24 mouse cellular contexts compared by ENCODE assay signal in genomic region chr8:76793891-76794290, GRCm38 (mm10).
DNase-seq lines count a peak whose midpoint lies in the region; ATAC-seq and TF ChIP-seq lines count a peak whose summit lies in the region.
"Had no signal": no experiment of that assay in that cellular context is flagged by ENCODE, and none has a peak within 500 bp of the region (broad histone marks: within the 10 kb centered on the region; RNA-seq: fewer than 3 reads in every experiment).

No protein-coding gene starts in this region.

- ATAC-seq in embryonic facial prominence, embryonic 11.5 days (replicated peaks; ENCODE audit: insufficient number of reproducible peaks, low FRiP score, low TSS enrichment, low read depth) = 0 out of 2 replicates have a peak, but pooled peaks have one; percentile 14
- ATAC-seq in liver, postnatal 0 days = no peak
- ATAC-seq in intestine, embryonic 16.5 days = peak; percentile 90
- ATAC-seq in liver, embryonic 15.5 days (ENCODE audit: insufficient read depth) = peak; percentile 44; the same call in 1 of the 2 replicates
- ATAC-seq: forebrain, embryonic 16.5 days; inflammation-experienced regulatory T-cells, adult 6 months; midbrain, embryonic 15.5 days had no signal

- H3K27ac ChIP-seq in embryonic facial prominence, embryonic 11.5 days (replicated peaks; ENCODE audit: low read depth, low read length) = no peak overlapping the region
- no peak overlapping the region for H3K27ac ChIP-seq in embryonic facial prominence, embryonic 10.5 days (replicated peaks)
- H3K27ac ChIP-seq in liver, postnatal 0 days (ENCODE audit: low read depth) = no peak overlapping the region
- H3K27ac ChIP-seq in intestine, embryonic 16.5 days (ENCODE audit: low read length) = no peak overlapping the region
- no peak overlapping the region for H3K27ac ChIP-seq in liver, embryonic 15.5 days (replicated peaks)
- H3K27ac ChIP-seq: heart, embryonic 13.5 days; layer of hippocampus, adult 2 months; limb, embryonic 13.5 days; midbrain, embryonic 15.5 days; stomach, embryonic 15.5 days had no signal

- H3K4me2 ChIP-seq in embryonic facial prominence, embryonic 11.5 days (ENCODE audit: low read depth, low read length) = no peak overlapping the region
- H3K4me2 ChIP-seq in liver, postnatal 0 days (ENCODE audit: low read depth, low read length) = no peak overlapping the region
- H3K4me2 ChIP-seq in intestine, embryonic 16.5 days (ENCODE audit: low read depth, low read length) = no peak overlapping the region
- no peak overlapping the region for H3K4me2 ChIP-seq in liver, embryonic 15.5 days
- H3K4me2 ChIP-seq: heart, embryonic 13.5 days; limb, embryonic 13.5 days; lung, embryonic 14.5 days; midbrain, embryonic 15.5 days; stomach, embryonic 15.5 days had no signal

- no peaks in the 10 kb centered on the region for H3K36me3 ChIP-seq in embryonic facial prominence, embryonic 11.5 days (replicated peaks; ENCODE audit: control insufficient read depth, insufficient read depth, low read depth, low read length)
- no peaks in the 10 kb centered on the region for H3K36me3 ChIP-seq in embryonic facial prominence, embryonic 10.5 days (replicated peaks)
- no peaks in the 10 kb centered on the region for H3K36me3 ChIP-seq in liver, postnatal 0 days (replicated peaks; ENCODE audit: insufficient read depth, low read length)
- no peaks in the 10 kb centered on the region for H3K36me3 ChIP-seq in intestine, embryonic 16.5 days (ENCODE audit: control insufficient read depth, insufficient read depth, low read length)
- no peaks in the 10 kb centered on the region for H3K36me3 ChIP-seq in liver, embryonic 15.5 days (replicated peaks)
- H3K36me3 ChIP-seq: heart, embryonic 13.5 days; limb, embryonic 13.5 days; midbrain, embryonic 15.5 days; stomach, embryonic 15.5 days had no signal

- no peaks in the 10 kb centered on the region for H3K27me3 ChIP-seq in embryonic facial prominence, embryonic 11.5 days (ENCODE audit: control insufficient read depth, insufficient read depth, low read length)
- H3K27me3 ChIP-seq in embryonic facial prominence, embryonic 10.5 days (replicated peaks; ENCODE audit: low read depth, poor library complexity, severe bottlenecking) = no peaks in the 10 kb centered on the region
- no peaks in the 10 kb centered on the region for H3K27me3 ChIP-seq in liver, postnatal 0 days (ENCODE audit: insufficient read depth, low read length)
- H3K27me3 ChIP-seq in intestine, embryonic 16.5 days (replicated peaks; ENCODE audit: control insufficient read depth, insufficient read depth, low read length) = no peaks in the 10 kb centered on the region
- H3K27me3 ChIP-seq in liver, embryonic 15.5 days = no peaks in the 10 kb centered on the region
- H3K27me3 ChIP-seq: heart, embryonic 13.5 days; limb, embryonic 13.5 days; midbrain, embryonic 15.5 days; stomach, embryonic 15.5 days had no signal

- DNase-seq in embryonic facial prominence, embryonic 11.5 days (ENCODE audit: low spot score) = no peak
- no peak for DNase-seq in embryonic facial prominence, embryonic 10.5 days (ENCODE audit: low spot score)
- peak; percentile 33 for DNase-seq in liver
- DNase-seq in liver, postnatal 0 days = no peak
- no peak for DNase-seq in cerebellum, postnatal 25 days
- no peak for DNase-seq in left cerebral cortex, postnatal 10 days (ENCODE audit: extremely low spot score in 1 of 2, low spot score in 2 of 2)
- DNase-seq: adrenal gland, postnatal 36 days; cerebellum, adult 18-20 months; cerebellum, postnatal 14 days; embryo, embryonic 11 days; gastrocnemius, postnatal 36 days; heart, postnatal 14 days; kidney, postnatal 25 days; lung, embryonic 14.5 days; thymus, postnatal 25 days had no signal

- H3K4me3 ChIP-seq in embryonic facial prominence, embryonic 11.5 days (ENCODE audit: low read depth, low read length) = no peak overlapping the region
- H3K4me3 ChIP-seq in embryonic facial prominence, embryonic 10.5 days = no peak overlapping the region
- H3K4me3 ChIP-seq in liver, postnatal 0 days (ENCODE audit: low read depth, low read length) = no peak overlapping the region
- no peak overlapping the region for H3K4me3 ChIP-seq in intestine, embryonic 16.5 days (ENCODE audit: low read length)
- no peak overlapping the region for H3K4me3 ChIP-seq in liver, embryonic 15.5 days (replicated peaks)
- H3K4me3 ChIP-seq: heart, embryonic 13.5 days; layer of hippocampus, adult 2 months; limb, embryonic 13.5 days; midbrain, embryonic 15.5 days; stomach, embryonic 15.5 days had no signal

- WGBS in embryonic facial prominence, embryonic 11.5 days = 86% methylated on average over 3 of the region's 3 CpGs
- WGBS in embryonic facial prominence, embryonic 10.5 days = 85% methylated on average over 3 of the region's 3 CpGs
- WGBS in liver, postnatal 0 days (ENCODE audit: insufficient replicate concordance) = 79% methylated on average over 3 of the region's 3 CpGs
- WGBS in intestine, embryonic 16.5 days = 57% methylated on average over 3 of the region's 3 CpGs
- WGBS in liver, embryonic 15.5 days (ENCODE audit: insufficient replicate concordance) = 36% methylated on average over 3 of the region's 3 CpGs

- no peaks in the 10 kb centered on the region for H3K9me3 ChIP-seq in embryonic facial prominence, embryonic 11.5 days (replicated peaks; ENCODE audit: control insufficient read depth, low read length)
- H3K9me3 ChIP-seq in embryonic facial prominence, embryonic 10.5 days = no peaks in the 10 kb centered on the region
- H3K9me3 ChIP-seq in liver, postnatal 0 days (ENCODE audit: low read length) = no peaks in the 10 kb centered on the region
- no peaks in the 10 kb centered on the region for H3K9me3 ChIP-seq in intestine, embryonic 16.5 days (ENCODE audit: control insufficient read depth, low read length)
- H3K9me3 ChIP-seq in liver, embryonic 15.5 days (replicated peaks) = no peaks in the 10 kb centered on the region
- H3K9me3 ChIP-seq: heart, embryonic 13.5 days; limb, embryonic 13.5 days; midbrain, embryonic 15.5 days; stomach, embryonic 15.5 days had no signal

- TF ChIP-seq CTCF in liver, postnatal 0 days (IDR thresholded peaks at IDR 0.05; ENCODE audit: low read depth) = no peak

- no peak; the same call in 1 of the 2 replicates for TF ChIP-seq EP300 in liver, postnatal 0 days (IDR thresholded peaks at IDR 0.05; ENCODE audit: low read depth)

- intact Hi-C loops in left cerebral cortex, postnatal 10 days (cut with DNase I) = no loop called here

- no peak overlapping the region for H3K9ac ChIP-seq in embryonic facial prominence, embryonic 11.5 days (replicated peaks; ENCODE audit: low read length)
- no peak overlapping the region for H3K9ac ChIP-seq in liver, postnatal 0 days (replicated peaks)
- no peak overlapping the region for H3K9ac ChIP-seq in intestine, embryonic 16.5 days (ENCODE audit: low read depth, low read length)
- H3K9ac ChIP-seq in liver, embryonic 15.5 days = no peak overlapping the region
- H3K9ac ChIP-seq: heart, embryonic 13.5 days; limb, embryonic 13.5 days; lung, embryonic 14.5 days; midbrain, embryonic 15.5 days; stomach, embryonic 15.5 days had no signal

- H3K4me1 ChIP-seq in embryonic facial prominence, embryonic 11.5 days (ENCODE audit: control insufficient read depth, insufficient read depth, low read length) = no peaks in the 10 kb centered on the region
- H3K4me1 ChIP-seq in embryonic facial prominence, embryonic 10.5 days = no peaks in the 10 kb centered on the region
- H3K4me1 ChIP-seq in liver, postnatal 0 days (ENCODE audit: insufficient read depth) = no peaks in the 10 kb centered on the region
- no peaks in the 10 kb centered on the region for H3K4me1 ChIP-seq in intestine, embryonic 16.5 days (ENCODE audit: control insufficient read depth, insufficient read depth, low read length)
- no peaks in the 10 kb centered on the region for H3K4me1 ChIP-seq in liver, embryonic 15.5 days (replicated peaks)
- H3K4me1 ChIP-seq: limb, embryonic 13.5 days; midbrain, embryonic 15.5 days; stomach, embryonic 15.5 days had no signal
